Mouse (Mus musculus): ENCODE measurements at regions not wholly inside any gene's neighbourhood (a gene's known extent, or its start where the extent isn't known, plus 50 kb on each side); places are given as distances from the start of the nearest gene placed in this dataset.

GRCm38 (mm10) chr13:106562588-106562987 is 374.2 kb downstream of the Ipo11 start:
- intact Hi-C loops (cut with DNase I): no loop called here

GRCm38 (mm10) chr13:106562161-106562560 is 374.6 kb downstream of the Ipo11 start:
- intact Hi-C loops (cut with DNase I): no loop called here

GRCm38 (mm10) chr13:106525406-106526206 is 411.2 kb downstream of the Ipo11 start:
- intact Hi-C loops (cut with DNase I): no loop called here

GRCm38 (mm10) chr13:106514510-106515169 is 422.1 kb downstream of the Ipo11 start:
- intact Hi-C loops (cut with DNase I): no loop called here

GRCm38 (mm10) chr13:106513669-106514068 is 423.1 kb downstream of the Ipo11 start:
- intact Hi-C loops (cut with DNase I): no loop called here

GRCm38 (mm10) chr13:106510435-106510834 is 426.3 kb downstream of the Ipo11 start:
- intact Hi-C loops (cut with DNase I): no loop called here

GRCm38 (mm10) chr13:106501273-106501672 is 435.5 kb downstream of the Ipo11 start:
- intact Hi-C loops (cut with DNase I): no loop called here

- intact Hi-C loops (cut with DNase I): no loop called here
Observed at GRCm38 (mm10) chr13:106471264-106471663, 465.5 kb downstream of the Ipo11 start.

- intact Hi-C loops (cut with DNase I): no loop called here
Observed at GRCm38 (mm10) chr13:106454366-106454927, 482.3 kb downstream of the Ipo11 start.

GRCm38 (mm10) chr13:106432165-106432564 is 504.6 kb downstream of the Ipo11 start:
- intact Hi-C loops (cut with DNase I): no loop called here

GRCm38 (mm10) chr13:106406608-106407038 is 530.1 kb downstream of the Ipo11 start:
- intact Hi-C loops (cut with DNase I): no loop called here

- intact Hi-C loops (cut with DNase I): no loop called here
Observed at GRCm38 (mm10) chr13:106392642-106393041, 544.1 kb downstream of the Ipo11 start.

- intact Hi-C loops (cut with DNase I): no loop called here
Observed at GRCm38 (mm10) chr13:106388634-106389033, 548.1 kb downstream of the Ipo11 start.

- intact Hi-C loops (cut with DNase I): no loop called here
Observed at GRCm38 (mm10) chr13:106367589-106367988, 569.2 kb downstream of the Ipo11 start.

- intact Hi-C loops (cut with DNase I): no loop called here
Observed at GRCm38 (mm10) chr13:106352614-106353409, 583.9 kb downstream of the Ipo11 start.

- intact Hi-C loops (cut with DNase I): no loop called here
Observed at GRCm38 (mm10) chr13:106332025-106332424, 604.7 kb downstream of the Ipo11 start.

GRCm38 (mm10) chr13:106318980-106319379 is 617.8 kb downstream of the Ipo11 start:
- intact Hi-C loops (cut with DNase I): no loop called here

- intact Hi-C loops (cut with DNase I): no loop called here
Observed at GRCm38 (mm10) chr13:106318476-106318875, 618.3 kb downstream of the Ipo11 start.

- intact Hi-C loops (cut with DNase I): no loop called here
Observed at GRCm38 (mm10) chr13:106317300-106317699, 619.5 kb downstream of the Ipo11 start.

- intact Hi-C loops (cut with DNase I): no loop called here
Observed at GRCm38 (mm10) chr13:106281181-106281580, 655.6 kb downstream of the Ipo11 start.

GRCm38 (mm10) chr13:106259874-106260273 is 676.9 kb downstream of the Ipo11 start:
- intact Hi-C loops (cut with DNase I): no loop called here
